Comparison of ENCODE assay signal across 9 mouse cellular contexts in the genomic region with DNA sequence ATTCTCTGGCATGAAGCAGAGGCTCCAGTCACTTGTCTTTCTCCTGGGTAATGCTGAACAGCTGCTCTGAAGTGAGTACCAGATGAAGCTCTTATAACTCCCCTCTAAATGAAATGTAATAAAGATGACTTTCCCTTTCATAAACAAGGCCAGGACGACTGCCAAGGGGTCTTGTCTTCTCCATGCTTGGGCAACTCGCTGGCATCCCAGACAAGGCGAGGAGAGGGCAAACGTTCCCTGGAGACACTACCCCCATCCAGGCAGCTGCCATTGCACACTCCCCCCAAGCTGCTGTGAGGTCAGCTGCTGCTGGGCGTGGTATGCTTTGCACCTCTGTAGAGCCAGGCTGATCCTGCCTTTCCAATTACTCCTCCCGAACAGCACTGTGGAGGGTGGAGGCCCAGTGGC.
A peak's percentile ranks its signal among the peaks of the same experiment; 100 is the strongest.
DNase-seq lines count a peak whose midpoint lies in the region; ATAC-seq and TF ChIP-seq lines count a peak whose summit lies in the region.
"Had no signal": no experiment of that assay in that cellular context is flagged by ENCODE, and none has a peak within 500 bp of the region (broad histone marks: within the 10 kb centered on the region; RNA-seq: fewer than 3 reads in every experiment).

No protein-coding gene starts in this region.

- no peaks in the 10 kb centered on the region for H3K9me3 ChIP-seq in forebrain, postnatal 0 days (ENCODE audit: low read length)
- no peaks in the 10 kb centered on the region for H3K9me3 ChIP-seq in forebrain, embryonic 12.5 days
- H3K9me3 ChIP-seq in limb, embryonic 14.5 days (ENCODE audit: control insufficient read depth, low read length): no peaks in the 10 kb centered on the region

- no peaks in the 10 kb centered on the region for H3K4me1 ChIP-seq in forebrain, postnatal 0 days (ENCODE audit: insufficient read depth)
- no peaks in the 10 kb centered on the region for H3K4me1 ChIP-seq in forebrain, embryonic 12.5 days
- H3K4me1 ChIP-seq in limb, embryonic 14.5 days (ENCODE audit: control insufficient read depth, insufficient read depth, low read length): peaks cover 26% of the 10 kb centered on the region

- peak; percentile 32; the same call in 1 of the 2 replicates for ATAC-seq in forebrain, postnatal 0 days
- ATAC-seq in forebrain, embryonic 12.5 days (ENCODE audit: low FRiP score): no peak
- peak; percentile 78 for ATAC-seq in limb, embryonic 14.5 days (ENCODE audit: low FRiP score, low read depth)
- ATAC-seq in erythroid progenitor cell, adult 5-6 weeks (replicated peaks; ENCODE audit: low FRiP score, poor library complexity, severe bottlenecking): no peak
- no peak for ATAC-seq in megakaryocyte progenitor cell, adult 5-6 weeks (replicated peaks; ENCODE audit: poor library complexity)

- H3K4me3 ChIP-seq in forebrain, postnatal 0 days (ENCODE audit: low read depth, low read length): no peak overlapping the region
- H3K4me3 ChIP-seq in forebrain, embryonic 12.5 days (replicated peaks): no peak overlapping the region
- H3K4me3 ChIP-seq in limb, embryonic 14.5 days (replicated peaks; ENCODE audit: low read length): no peak overlapping the region
- H3K4me3 ChIP-seq: erythroblast, embryonic 14.5 days had no signal

- no peak for TF ChIP-seq POLR2A in limb, embryonic 14.5 days (IDR thresholded peaks at IDR 0.05; ENCODE audit: borderline replicate concordance, extremely low read depth, insufficient read depth, insufficient read length)

- TF ChIP-seq CTCF in forebrain, postnatal 0 days (IDR thresholded peaks at IDR 0.05; ENCODE audit: low read depth): no peak

- no peaks in the 10 kb centered on the region for H3K36me3 ChIP-seq in forebrain, postnatal 0 days (ENCODE audit: insufficient read depth)
- H3K36me3 ChIP-seq in forebrain, embryonic 12.5 days (replicated peaks): no peaks in the 10 kb centered on the region
- H3K36me3 ChIP-seq in limb, embryonic 14.5 days (ENCODE audit: control insufficient read depth, insufficient read depth, low read length): no peaks in the 10 kb centered on the region

- H3K9ac ChIP-seq in forebrain, postnatal 0 days: no peak overlapping the region
- H3K9ac ChIP-seq in forebrain, embryonic 12.5 days: no peak overlapping the region
- H3K9ac ChIP-seq in limb, embryonic 14.5 days (ENCODE audit: low read depth, low read length, severe bottlenecking): no peak overlapping the region

- no peak overlapping the region for H3K4me2 ChIP-seq in forebrain, postnatal 0 days (ENCODE audit: low read depth)
- H3K4me2 ChIP-seq in forebrain, embryonic 12.5 days: no peak overlapping the region
- H3K4me2 ChIP-seq in limb, embryonic 14.5 days (replicated peaks; ENCODE audit: low read depth, low read length, severe bottlenecking): no peak overlapping the region

- intact Hi-C loops in left cerebral cortex, postnatal 10 days (cut with DNase I): no loop called here

- 58% methylated on average over 6 of the region's 6 CpGs for WGBS in forebrain, postnatal 0 days
- WGBS in forebrain, embryonic 12.5 days: 58% methylated on average over 6 of the region's 6 CpGs
- 22% methylated on average over 6 of the region's 6 CpGs for WGBS in limb, embryonic 14.5 days

- DNase-seq in forebrain, postnatal 0 days: peak; percentile 13
- peak; percentile 11 for DNase-seq in testis, postnatal 14 days (ENCODE audit: low spot score)
- no peak for DNase-seq in testis, postnatal 10 days (ENCODE audit: low spot score)
- DNase-seq in limb, embryonic 14.5 days (ENCODE audit: low spot score): peak; percentile 92
- DNase-seq in left cerebral cortex, postnatal 10 days (ENCODE audit: extremely low spot score in 1 of 2, low spot score in 2 of 2): no peak

- H3K27me3 ChIP-seq in forebrain, postnatal 0 days (ENCODE audit: insufficient read depth, low read length): no peaks in the 10 kb centered on the region
- H3K27me3 ChIP-seq in forebrain, embryonic 12.5 days: no peaks in the 10 kb centered on the region
- H3K27me3 ChIP-seq in limb, embryonic 14.5 days (ENCODE audit: control insufficient read depth, insufficient read depth, low read length): no peaks in the 10 kb centered on the region

- H3K27ac ChIP-seq in forebrain, postnatal 0 days (ENCODE audit: low read depth, low read length): no peak overlapping the region
- no peak overlapping the region for H3K27ac ChIP-seq in forebrain, embryonic 12.5 days
- peak overlapping the region; percentile 72 for H3K27ac ChIP-seq in limb, embryonic 14.5 days (replicated peaks; ENCODE audit: low read depth, low read length)

Comparison
In these comparisons a context has a peak if more than half of its experiments do, and no peak if none do; other contexts are left out.
1. ATAC-seq: peak in forebrain, postnatal 0 days (single experiment) and limb, embryonic 14.5 days (single experiment); none in forebrain, embryonic 12.5 days (single experiment), erythroid progenitor cell, adult 5-6 weeks (single experiment) and megakaryocyte progenitor cell, adult 5-6 weeks (single experiment).
2. DNase-seq: peak in forebrain, postnatal 0 days (single experiment), testis, postnatal 14 days (single experiment) and limb, embryonic 14.5 days (single experiment); none in testis, postnatal 10 days (single experiment) and left cerebral cortex, postnatal 10 days (0 of 2).